Mouse (Mus musculus) spleen, postnatal 14 days (tissue): ENCODE measurements around the gene Barx2.

Experiments used
- DNase-seq, 2 experiments: peaks; one replicate each; pipeline ENCODE4 v3.0.0; 2021 to 2022; ENCODE audit warnings: low spot score in 2 of 2

The Barx2 gene

DNA sequence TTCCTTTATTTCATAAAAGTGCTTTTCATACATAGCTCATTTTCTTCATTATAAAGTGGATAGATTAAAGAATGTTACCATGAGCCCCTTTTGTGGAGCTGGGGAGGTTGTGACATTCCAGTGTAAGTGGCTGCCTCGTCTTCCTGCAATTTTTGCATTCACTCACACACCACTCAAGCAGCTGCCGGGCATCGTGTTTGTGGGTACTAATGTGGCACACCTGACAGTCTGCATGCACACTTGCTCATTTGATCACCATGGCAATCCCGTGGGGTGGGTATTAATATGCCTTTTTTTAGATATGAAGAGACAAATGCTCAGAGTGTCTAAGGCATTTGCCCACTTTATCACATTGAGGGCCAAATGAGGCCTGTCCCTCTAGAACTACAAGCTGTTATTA lies 24.9 kb downstream of the Barx2 start:
- no peak for DNase-seq

DNA sequence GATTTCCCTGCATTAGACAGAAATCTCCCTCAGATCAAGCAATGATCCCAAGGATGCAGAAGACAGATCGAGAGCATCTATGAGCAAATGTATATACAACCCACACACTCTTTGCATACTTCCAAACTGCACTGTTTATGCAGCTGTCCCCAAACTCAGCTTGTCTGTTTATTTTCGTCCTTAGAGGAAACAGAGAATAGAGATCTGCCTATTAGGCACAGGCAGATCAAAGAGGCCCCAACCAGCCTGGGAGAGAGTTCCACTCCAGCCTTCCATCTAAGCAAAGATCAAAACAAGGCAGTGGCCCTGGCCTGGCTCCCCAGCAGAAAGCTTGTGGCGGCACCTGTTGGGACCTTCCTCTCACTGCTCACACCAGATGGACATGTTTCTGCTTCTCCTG lies 27.0 kb downstream of the Barx2 start:
- DNase-seq = no peak

DNA sequence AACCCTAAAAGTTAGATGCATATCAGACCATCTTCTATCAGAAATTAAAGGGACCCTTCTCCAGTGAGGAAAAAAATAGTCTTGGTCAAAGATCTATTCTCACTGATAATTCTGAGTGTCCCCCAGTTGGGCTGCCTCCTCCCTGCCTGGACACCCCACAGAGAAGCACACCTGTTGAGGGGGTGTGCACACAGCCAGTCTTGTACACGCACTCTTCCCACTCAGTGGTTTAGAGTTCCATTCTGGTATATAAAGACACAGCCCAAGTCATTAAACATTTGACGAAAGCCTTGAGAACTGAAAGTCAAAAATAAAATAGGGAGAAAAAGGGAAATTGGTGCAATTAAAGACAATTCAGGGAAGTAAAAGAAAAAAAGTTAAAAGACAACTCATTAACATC lies 30.9 kb downstream of the Barx2 start:
- no peak for DNase-seq

DNA sequence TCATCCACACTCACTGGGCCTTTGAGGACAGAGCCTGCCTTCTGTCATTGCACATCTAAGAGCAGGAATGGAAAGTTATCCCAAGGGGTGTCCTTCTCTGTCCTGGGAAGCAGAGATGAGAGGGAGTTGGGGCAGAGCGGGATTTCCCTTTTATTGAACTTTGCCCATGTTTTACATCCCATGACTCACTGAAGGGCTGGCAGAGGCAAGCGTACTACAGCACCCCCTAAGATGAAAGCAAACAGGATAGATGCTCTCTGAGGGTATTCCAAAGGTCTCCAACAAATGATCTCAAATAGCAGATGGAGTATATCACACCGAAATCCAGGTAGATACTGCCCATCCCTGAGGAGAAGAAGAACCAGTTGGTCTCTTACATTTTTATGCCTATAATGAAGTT lies 37.7 kb downstream of the Barx2 start:
- DNase-seq = no peak

DNA sequence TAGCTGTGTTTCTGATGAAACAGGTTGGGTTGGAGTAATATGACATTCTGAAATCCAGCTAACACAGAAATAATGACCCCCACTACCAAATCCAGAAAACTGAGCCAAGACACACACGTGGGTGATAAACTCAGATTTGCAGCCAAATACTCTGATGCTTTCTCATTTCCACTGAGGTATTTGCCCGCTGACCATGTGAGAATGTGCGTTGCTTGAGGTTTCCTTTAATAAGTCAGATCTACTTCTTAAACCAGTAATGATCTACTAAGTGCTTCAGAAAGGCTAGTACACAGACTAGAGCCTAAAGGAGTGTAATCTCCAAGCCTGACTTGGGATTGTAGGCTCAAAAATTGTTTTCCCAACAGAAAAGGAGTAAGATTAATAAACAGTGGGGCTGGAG lies 39.0 kb downstream of the Barx2 start:
- DNase-seq = no peak

DNA sequence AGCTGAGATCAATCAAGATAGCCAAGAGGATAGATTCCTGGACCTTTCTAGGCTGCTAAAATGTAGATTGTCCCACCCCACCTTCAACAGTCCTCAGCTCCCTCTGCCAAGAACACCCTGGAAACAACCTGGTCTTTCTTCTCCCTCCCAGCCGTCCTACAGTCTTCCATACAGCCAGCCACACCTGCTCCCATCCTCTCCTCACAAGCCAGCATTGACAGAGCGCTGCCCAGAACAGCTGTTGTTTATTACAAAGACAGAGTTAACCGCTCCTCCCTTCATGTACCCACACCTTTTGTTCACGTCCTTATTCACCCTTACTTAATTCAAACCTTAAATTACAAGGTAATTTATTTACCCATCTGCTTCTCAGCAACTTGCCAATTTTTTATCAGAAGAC lies 41.9 kb downstream of the Barx2 start:
- no peak for DNase-seq

DNA sequence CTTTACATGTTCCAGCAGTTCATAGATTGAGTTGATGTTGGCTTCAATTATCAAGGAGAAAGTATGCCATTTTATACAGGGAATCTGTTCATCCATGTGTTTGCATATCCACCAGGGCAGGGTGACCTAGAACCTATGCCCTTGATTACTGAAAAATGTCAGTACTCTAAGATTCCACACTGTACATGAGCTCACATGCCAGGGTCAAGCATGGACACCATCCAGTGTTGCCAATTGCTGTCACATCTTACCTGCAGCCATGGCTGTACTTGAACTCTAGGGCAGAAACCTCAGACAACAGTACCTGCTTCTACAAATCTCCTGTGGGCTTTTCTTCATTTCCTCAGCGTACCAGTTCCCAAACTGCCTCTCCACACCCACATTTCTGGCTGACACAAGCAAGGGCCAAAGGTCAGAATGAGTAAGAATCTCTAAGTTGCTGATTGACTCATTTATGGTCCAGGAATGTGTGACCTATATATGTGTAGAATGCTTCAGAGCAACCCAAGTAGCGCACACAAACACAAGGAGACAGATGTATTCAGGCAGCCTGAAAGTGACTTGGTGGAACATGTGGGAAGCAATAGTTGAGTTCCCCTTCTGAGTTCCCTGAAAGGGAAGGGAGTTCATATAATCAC lies 44.3 kb downstream of the Barx2 start:
- DNase-seq = no peak

DNA sequence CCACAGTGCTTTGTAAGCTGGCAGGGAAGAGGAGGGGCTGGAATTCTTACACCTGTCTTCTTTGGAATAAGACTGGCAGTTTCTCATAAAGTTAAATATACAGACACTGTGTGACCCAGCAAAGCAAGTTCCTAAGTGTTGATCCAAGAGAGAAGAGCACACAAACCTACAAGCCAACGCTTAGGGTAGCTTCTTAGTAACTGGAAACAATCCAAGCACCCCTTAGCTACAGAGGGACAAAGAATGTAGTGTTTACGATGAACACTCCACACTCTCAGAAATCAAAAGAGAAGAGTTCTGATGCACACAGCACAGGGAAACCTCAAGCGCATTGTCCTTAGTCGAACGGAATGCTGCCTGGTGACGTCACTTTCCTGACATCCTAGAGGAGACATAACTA lies 49.4 kb downstream of the Barx2 start:
- DNase-seq = no peak

DNA sequence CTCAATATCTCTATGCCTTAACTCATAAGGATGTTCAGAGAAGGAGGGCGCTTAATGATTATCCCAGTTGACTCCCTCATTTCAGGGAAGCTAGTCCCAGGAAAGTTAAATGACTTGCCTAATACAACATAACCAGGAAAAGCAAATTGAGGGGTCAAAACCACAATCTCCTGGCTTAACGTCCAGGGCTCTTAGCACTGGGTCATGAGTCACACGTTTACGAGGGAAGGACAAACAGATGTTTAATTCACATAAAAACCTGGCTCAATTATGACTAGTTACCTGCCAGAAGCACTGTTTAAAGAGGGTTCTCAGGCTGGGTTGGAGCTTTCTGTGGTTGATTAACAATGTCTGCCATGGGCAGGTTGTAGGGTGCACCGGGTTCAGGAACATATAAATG lies 53.8 kb downstream of the Barx2 start:
- no peak for DNase-seq

DNA sequence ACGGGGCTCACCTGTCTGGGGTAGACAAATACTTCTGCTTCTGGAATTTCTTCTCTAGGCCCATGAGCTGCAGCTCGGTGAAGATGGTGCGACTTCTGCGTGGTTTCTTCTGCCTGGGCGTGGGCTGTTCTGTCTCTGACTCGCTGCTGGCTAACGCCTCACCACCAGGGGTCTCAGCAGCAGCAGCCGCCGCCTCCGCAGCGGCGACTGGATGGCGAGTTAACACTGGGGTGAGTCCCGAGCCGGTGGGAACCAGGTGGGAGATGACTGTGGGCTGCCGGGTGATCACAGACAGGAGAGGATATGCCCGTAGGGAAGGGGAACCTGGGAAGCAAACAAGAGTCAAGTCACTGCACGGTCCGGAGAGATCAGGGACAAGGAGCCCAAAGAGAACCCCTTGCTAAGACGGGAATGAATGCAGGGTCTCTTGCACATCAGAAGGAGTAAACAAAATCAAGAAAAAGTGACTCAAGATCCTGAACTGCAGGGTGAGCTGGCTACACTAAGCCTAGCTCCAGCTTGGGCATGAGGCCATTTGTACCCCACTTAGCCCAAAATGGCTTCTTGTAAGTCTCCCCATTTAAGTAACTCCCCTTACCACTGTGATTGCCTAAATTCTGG lies 54.4 kb downstream of the Barx2 start:
- DNase-seq = no peak

DNA sequence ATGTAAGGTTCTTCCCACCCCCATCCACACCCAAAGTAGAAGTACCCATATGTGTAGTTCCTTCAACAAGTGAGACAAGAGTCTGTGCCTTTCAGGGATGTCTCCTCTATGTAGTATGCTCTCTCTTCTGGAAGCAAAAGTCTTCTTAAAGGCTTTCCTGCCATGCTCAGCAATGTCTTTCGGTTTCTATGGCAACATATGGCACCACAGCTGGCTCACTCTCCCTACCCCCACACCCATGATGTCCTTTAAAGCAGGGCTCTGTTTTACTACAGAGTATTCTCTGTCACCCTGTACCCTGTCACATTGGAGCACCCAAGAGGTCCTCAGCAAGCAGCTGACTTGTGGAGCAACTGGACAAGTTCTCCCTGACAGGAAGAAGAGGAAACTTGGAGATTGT lies 55.8 kb downstream of the Barx2 start:
- DNase-seq = no peak

DNA sequence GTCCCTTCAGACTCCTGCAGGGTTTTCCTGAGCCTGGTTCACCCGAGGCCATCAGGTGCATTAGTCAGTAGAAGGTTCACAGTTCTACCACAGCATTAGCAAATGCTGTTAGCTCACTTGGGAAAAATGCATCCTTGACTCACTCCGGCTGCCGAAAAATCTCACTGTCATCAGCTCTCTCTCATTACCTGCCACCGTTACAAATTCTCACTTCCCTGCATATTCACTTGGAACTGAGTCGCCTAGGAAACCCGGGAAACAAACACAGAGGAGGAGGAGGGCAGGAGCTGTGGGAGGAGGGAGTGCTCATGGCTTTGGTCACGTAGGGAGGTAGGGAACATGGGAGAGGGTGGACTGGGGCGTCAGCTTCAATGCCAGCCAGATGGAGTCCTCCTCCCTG lies 56.8 kb downstream of the Barx2 start:
- no peak for DNase-seq

DNA sequence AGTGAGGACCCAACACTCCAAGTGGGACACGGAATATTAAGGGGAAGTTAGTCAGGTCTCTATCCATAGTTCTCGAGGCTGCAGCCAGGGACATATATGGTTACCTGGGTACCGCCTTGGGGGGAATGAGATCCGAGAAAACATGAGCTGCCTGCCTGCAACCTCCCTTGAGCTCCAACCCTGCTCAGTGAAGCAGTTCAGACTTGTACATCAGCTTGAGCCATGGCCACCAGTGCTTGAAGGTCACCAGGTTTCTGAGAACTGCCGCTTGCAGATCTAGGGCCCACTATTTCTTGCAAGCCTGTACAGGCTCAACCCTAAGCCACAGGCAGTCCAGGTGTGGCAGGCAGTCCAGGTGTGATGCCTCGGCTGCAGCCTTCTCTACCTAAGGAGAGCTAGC lies 57.6 kb downstream of the Barx2 start:
- no peak for DNase-seq

DNA sequence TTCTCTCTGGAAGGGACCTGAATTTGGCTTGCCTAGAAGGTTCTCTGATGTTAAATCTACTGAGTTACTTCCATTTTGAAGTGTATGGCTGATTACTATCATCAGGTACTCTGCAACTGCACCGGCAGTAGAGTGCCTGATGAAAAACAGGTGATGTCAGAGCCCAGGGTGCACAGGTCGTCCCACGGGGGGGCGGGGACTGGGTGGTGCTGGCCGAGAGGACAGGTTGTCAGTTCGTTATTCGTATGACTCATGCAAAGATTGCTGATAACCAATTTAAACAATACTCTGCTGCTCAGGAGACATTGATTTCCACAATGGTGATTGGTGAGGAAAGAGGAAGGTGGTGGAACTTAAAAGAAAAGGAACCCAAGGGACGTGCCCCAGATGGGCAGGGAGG lies 61.6 kb downstream of the Barx2 start:
- no peak for DNase-seq

DNA sequence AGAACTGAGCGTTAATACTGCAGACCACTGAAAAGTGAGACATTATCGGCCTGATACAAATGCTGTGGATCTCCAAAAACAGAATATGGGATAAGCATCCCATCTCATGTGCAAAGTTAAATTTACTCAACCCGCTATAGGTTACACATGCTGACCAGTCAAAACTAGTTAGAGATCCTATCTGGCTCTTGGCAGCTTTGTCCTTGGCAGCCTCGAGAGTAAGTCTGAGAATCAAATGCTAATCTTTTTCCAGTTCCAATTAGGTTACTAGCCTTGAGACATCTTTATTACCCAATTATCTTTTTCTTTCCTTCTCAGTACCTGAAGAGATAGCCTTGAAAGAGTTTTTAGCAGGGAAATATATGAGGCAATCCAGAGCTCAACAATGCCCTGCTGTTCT lies 62.6 kb downstream of the Barx2 start:
- no peak for DNase-seq

DNA sequence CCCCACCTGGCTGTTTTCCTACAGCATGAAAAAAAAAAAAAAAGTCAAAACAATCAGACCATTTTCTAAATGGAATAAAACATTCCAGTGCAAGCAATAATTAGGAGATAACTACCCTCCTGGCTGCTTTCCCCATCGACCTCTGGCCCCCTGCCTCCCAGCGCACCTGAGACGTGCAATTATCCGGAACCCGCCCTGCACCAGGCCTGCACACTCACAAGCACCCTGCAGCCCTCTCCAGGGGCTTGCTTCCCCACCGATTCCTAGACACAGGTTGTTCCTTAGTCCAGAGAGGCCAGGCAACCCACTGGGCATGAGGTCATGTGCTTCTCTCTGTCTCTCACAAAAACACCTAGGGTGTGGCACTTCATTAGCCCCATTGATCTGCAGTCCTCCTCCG lies 63.9 kb downstream of the Barx2 start:
- no peak for DNase-seq

DNA sequence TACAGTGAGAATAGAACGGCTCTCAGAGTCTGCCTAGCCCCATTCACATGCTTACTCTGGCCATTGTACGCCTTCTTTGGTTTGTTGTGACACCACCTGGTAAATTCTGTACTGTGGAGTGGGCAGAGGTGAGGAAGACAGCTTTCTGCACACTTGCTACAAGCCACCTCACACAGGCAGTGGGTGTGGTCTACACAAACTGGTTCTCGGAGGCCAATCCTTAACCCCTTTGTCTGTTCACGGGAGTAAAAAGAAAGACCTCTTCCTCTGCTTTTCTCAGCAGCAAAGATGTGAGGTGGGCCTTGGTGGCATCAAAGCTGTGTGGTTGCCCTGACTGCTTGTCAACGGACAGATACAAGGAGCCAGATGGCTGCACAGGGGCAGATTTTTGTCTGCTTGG lies 68.6 kb downstream of the Barx2 start:
- DNase-seq = no peak

DNA sequence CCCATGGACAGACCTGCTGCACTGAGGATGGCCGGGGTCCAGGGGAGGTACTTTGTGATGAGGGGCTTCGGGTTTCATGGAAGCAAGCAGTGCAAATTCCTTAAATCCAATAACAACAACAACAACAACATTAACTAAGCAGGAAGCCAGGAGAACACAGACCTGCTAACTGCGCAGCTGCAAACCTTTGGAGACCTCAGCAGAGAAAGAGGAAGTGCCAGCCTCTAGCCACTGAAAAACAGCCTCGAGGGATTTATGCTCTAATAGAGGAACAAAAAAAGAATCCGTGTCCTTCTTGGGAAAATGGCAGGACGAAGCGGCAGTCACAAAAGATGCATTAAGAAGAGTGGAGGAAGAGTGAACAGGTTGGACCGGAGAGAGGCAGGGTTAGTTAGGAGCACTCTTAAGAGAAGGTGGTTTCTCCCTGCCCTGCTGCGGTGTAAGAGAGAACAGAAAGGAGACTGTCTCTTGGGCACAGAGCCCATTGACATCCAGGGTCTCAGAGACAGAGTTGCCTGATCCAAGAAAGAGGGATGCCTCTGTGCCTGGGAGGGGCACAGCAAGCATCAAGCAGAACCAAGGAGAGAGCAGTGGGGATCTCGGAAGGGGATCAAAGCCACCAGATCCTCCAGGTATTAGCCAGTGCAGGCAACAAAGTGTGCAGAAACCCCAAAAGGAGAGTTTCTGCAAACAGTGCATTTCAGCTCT lies 72.0 kb downstream of the Barx2 start:
- DNase-seq = no peak

DNA sequence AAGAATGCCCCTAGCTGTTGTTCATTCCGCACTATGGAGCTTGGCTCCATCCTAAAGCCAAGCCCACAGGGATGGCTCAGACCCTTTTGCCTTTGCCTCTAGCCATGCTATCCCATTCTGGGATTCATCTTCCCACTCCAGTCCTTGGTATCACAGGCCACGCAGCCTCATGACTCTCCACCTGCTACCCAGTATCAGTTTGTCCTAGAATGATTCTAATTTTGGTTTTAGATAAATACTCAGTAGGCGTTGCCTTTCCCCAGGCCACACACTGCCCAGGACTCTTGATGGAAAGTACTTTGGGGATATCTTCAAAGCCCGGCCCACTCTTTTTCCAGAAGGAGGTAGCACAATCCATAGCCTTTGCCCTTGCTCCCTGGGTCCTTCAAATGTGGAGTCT lies 72.7 kb downstream of the Barx2 start:
- DNase-seq = no peak

DNA sequence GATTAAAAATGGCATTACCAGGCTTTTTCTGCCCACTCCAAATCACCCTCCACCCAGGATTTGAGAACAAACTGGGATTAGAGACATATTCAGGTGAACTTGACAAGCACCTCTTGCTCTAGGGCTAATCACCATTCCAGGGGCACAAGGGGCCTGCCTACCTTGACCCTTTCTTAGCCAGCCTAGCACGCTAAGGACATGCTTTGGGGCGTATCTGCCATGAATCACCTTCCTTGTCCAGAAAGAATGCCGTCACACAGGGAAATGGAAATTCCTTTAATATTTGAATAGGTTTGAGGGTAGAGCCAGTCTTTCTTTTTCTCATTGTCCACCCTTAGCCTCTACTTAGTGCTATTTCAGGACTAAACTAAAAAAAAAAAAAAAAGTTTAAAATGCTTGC lies 73.2 kb downstream of the Barx2 start:
- DNase-seq = no peak

DNA sequence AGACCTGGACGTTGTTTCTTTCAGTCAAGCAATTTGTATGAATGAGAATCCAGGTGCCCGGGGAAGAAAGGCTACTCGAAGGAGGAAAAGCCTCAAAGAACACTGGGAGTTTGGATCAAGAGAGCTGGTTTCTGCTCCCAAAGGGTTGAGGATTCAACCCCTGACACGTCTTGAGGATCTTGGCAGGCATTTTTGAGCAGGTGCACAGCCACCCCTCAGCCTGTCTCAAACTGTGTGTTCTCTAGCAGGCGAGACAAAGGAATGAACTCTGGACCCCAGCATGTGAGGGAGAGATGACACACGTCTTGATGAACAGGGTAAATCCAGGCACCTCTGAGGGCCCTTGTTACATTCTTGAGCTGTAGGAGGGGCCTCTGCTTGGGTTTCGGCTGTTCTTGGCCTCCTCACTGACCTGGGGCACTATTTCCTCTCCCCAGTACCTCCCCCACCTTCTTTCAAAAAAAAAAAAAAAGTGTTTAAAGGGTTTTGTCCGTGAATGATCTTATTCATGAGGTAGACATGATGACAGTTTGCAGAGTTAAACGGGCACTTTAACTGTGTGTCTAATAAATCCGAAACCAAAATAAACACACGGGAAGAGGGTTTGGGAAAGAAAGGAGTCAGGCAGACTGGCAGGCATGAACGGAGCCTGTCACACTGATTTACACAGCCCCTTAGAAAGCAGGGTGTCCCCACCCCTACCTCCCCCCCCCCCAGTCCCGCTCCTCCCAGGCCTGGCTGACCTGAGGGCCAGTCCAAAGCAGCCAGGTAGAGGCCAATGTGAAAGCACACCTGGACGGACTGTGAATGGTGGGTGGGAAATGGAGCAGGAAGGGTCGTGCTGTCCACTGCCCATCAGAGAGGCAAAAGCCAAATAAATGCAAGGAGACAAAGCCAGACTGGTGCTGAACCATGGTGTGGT lies 73.9 kb downstream of the Barx2 start:
- no peak for DNase-seq

DNA sequence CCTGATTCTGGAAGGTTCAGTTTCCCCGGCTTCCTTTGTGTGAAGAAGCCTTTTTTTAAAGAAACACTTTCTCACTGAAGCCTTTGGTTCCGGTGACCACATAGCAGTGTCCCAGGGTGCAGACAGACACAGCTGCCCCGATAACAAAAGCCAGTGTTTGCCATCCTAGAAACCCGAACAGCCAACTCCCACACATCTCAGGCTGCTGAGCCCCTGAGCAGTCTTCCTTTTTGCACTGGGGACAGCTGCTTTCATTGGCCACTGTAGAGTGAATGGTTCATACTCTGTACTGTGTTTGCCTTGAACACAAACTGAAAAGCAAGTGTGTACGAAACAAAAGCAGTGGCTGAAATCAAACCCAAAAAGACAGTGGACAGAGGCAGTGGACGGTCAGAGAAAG lies 75.2 kb downstream of the Barx2 start:
- DNase-seq = no peak
